Mouse (Mus musculus): ENCODE results near the gene Oit1.

DNA sequence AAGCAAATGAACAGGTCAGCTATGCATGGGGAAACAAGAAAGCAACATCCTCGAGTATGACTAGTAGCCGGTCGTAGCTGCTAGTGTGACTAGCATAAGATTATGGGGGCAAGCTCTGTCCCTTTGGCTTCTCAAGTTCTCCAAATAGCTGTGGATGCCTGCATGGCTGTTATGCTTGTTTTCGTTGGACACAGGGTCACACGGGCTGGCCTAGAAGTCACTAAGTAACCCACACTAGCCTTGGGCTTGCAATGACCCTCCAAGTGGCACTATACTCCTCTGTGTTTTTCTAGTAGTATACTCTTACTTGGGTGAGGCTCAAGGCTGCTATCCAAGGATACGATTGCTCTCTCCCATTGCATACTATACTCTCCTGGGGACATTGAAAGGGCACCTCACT, 63.4 kb downstream of the Oit1 start:
- TF ChIP-seq GATA1 (IDR thresholded peaks at IDR 0.05; ENCODE audit: low read length), result no peak
- TF ChIP-seq TAL1 (IDR thresholded peaks at IDR 0.05; ENCODE audit: low read length), result no peak
